Mouse (Mus musculus) limb, embryonic 12.5 days (tissue): ENCODE results near the gene Lrr1. TPM values are rescaled to one million over a fixed set of nuclear protein-coding genes. Genes with fewer than 3 reads are reported as not detected.
A peak's percentile ranks its signal among the peaks of the same experiment; 100 is the strongest.
"Not testable (repeated sequence)": the region's sequence is repeated elsewhere in the genome, so short reads cannot be mapped to it uniquely, and the experiment has no call there.

Source experiments
- ATAC-seq: fragments of 200-750 bp; cut with Nextera tagmentation; 2 replicates; pipeline ENCODE4 v1.8.0; 2017; ENCODE audit warnings: low read depth, moderate TSS enrichment; ENCODE audit not compliant: insufficient number of reproducible peaks, insufficient read depth, low FRiP score, low TSS enrichment
- H3K27ac ChIP-seq: fragments of 300-500 bp; sonication (generic); 2 replicates; pipeline ENCODE4 v1.5.1; 2016; ENCODE audit warnings: mild to moderate bottlenecking, moderate library complexity
- H3K27me3 ChIP-seq: fragments of 300-500 bp; sonication (generic); 2 replicates; pipeline ENCODE4 v1.6.1; 2016; ENCODE audit warnings: mild to moderate bottlenecking, moderate library complexity
- H3K36me3 ChIP-seq: fragments of 300-500 bp; sonication (generic); 2 replicates; pipeline ENCODE4 v1.6.1; 2016; ENCODE audit warnings: mild to moderate bottlenecking, moderate library complexity
- H3K4me1 ChIP-seq: fragments of 300-500 bp; sonication (generic); replicated peaks from 2 replicates; pipeline ENCODE4 v1.6.1; 2016
- H3K4me2 ChIP-seq: fragments of 300-500 bp; sonication (generic); 2 replicates; pipeline ENCODE4 v1.6.1; 2016; ENCODE audit warnings: mild to moderate bottlenecking, moderate library complexity
- H3K4me3 ChIP-seq: fragments of 300-500 bp; sonication (generic); replicated peaks from 2 replicates; pipeline ENCODE4 v1.5.1; 2016; ENCODE audit warnings: mild to moderate bottlenecking
- H3K9ac ChIP-seq: fragments of 300-500 bp; sonication (generic); replicated peaks from 2 replicates; pipeline ENCODE4 v1.6.1; 2016; ENCODE audit warnings: mild to moderate bottlenecking, moderate library complexity
- H3K9me3 ChIP-seq: fragments of 300-500 bp; sonication (generic); 2 replicates; pipeline ENCODE4 v1.6.1; 2016; ENCODE audit warnings: mild to moderate bottlenecking, moderate library complexity
- WGBS: fragments of 180-500 bp; shearing (Covaris S2); methylation state at CpG from one replicate; pipeline ENCODE4 v1.1.7; 2016; 5-methylcytosine and 5-hydroxymethylcytosine counted together
- polyA plus RNA-seq: library from polyadenylated mRNA; unstranded; fragments of >200 nt; fragmentation: Nextera tagmentation; extraction: Ambion mirVana; gene quantifications from 2 replicates; pipeline ENCODE4 v1.2.1, GENCODE M21; 2016

The Lrr1 gene
- polyA plus RNA-seq, 1 experiment from 2014 or later = 32.0 TPM

GRCm38 (mm10) chr12:69139841-69140240, 28.8 kb upstream of the Lrr1 start:
- peak; percentile 59; the same call in 1 of the 2 replicates for ATAC-seq
- Histone ChIP-seq H3K4me3 (no peak overlapping the region), H3K27me3 (no peaks in the 10 kb centered on the region), H3K27ac (no peak overlapping the region), H3K9me3 (no peaks in the 10 kb centered on the region), H3K36me3 (no peaks in the 10 kb centered on the region), H3K9ac (no peak overlapping the region), H3K4me2 (no peak overlapping the region), H3K4me1 (no peaks in the 10 kb centered on the region)
- WGBS = 84% methylated on average over 7 of the region's 7 CpGs

DNA sequence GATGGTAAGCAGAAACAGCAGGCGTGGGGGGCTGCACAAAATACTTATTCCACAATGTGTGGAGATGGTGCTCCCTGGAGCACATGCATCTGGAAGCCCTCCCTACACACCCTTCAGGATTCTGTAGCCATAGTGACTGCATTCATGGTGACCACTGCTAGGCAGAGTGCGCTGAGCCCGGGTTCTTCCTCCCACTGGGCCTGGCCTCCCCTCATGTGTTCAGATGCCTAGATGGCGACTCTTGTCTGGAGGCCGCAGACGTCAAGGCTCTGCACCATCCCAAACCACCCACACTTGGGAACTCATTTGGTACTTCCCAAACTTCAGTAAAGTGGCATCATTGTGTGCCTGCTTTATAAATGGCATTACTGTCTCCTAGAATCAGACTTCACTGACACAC, 25.2 kb upstream of the Lrr1 start:
- Histone ChIP-seq H3K4me3 (no peak overlapping the region), H3K27ac (no peak overlapping the region), H3K27me3 (no peaks in the 10 kb centered on the region), H3K4me1 (no peaks in the 10 kb centered on the region), H3K36me3 (no peaks in the 10 kb centered on the region), H3K9ac (no peak overlapping the region), H3K4me2 (no peak overlapping the region), H3K9me3 (no peaks in the 10 kb centered on the region)
- 80% methylated on average over 6 of the region's 6 CpGs for WGBS
- no peak for ATAC-seq

DNA sequence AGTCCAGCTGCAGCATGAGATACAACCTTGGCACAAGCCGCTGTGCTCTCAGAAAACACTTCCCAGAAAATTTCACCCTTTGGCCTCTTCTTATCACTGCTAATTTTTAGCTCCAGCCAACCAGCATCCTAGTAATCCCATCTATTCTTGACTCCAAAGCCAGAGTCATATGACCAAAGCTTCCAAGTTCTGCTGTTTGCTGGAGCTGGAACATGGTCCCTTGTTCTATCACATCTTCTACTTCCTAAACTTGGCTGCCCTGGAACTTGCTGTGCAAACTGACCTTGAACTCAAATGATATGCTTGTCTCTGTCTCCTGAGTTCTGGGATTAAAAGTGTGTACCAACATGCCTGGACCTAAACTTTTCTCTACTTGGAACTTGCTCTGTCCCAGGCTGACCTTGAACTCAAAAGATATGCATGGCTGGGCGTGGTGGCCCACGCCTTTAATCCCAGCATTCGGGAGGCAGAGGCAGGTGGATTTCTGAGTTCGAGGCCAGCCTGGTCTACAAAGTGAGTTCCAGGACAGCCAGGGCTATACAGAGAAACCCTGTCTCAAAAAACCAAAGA, 21.4 kb upstream of the Lrr1 start:
- H3K36me3 ChIP-seq = no peaks in the 10 kb centered on the region
- H3K4me2 ChIP-seq = no peak overlapping the region
- H3K4me1 ChIP-seq = no peaks in the 10 kb centered on the region
- 90% methylated on average over 5 of the region's 5 CpGs for WGBS
- no peak for ATAC-seq
- no peak overlapping the region for H3K9ac ChIP-seq
- no peak overlapping the region for H3K27ac ChIP-seq
- H3K9me3 ChIP-seq = no peaks in the 10 kb centered on the region
- H3K27me3 ChIP-seq = no peaks in the 10 kb centered on the region
- H3K4me3 ChIP-seq = no peak overlapping the region

DNA sequence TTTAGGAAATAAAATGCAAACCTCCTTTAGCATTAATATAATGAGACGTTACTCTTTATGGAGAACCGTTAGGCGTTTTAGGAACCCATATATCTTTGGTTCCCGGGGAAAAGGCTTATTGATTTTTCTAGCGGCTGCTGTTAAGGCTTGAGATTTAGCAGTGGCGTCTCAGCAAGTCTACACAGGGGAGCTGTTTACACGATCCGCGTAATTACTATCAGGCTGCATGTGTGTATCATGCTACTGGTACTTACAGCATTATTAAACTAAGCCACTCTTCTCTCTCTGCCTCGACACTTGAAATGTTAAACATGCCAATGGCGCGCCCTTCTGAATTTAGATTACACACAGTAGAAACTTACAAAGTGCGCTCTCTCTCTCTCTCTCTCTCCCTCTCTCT, 18.6 kb upstream of the Lrr1 start:
- 64% methylated on average over 13 of the region's 13 CpGs for WGBS

DNA sequence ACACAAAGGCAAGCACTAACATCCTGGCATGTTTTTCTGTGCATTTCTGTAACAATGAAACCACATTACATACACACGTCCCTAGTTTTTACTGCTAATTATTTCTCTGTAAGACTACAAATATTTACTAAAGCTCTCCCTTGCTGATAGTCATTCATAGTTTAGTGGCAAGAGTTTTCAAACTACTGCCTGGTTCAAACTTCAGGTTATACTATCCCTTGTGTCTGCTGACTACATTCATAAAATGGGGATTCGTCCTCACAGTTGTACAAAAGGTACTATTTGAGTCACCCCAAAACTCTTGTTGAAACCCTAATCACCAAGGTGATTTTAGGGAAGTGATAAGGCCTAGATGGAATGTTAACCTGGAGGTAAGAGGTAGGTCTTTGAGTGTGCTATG, 12.7 kb upstream of the Lrr1 start:
- Histone ChIP-seq H3K9ac (no peak overlapping the region), H3K27ac (no peak overlapping the region), H3K9me3 (no peaks in the 10 kb centered on the region), H3K36me3 (peaks cover 19% of the 10 kb centered on the region), H3K27me3 (no peaks in the 10 kb centered on the region), H3K4me1 (peaks cover 6% of the 10 kb centered on the region; the same call in 1 of the 2 replicates), H3K4me2 (no peak overlapping the region), H3K4me3 (no peak overlapping the region)
- ATAC-seq = no peak
- WGBS = 83% methylated on average over 2 of the region's 2 CpGs

More for the DNA sequence above, 18.6 kb upstream of the Lrr1 start:
- H3K4me2 ChIP-seq = no peak overlapping the region
- no peak for ATAC-seq
- H3K4me3 ChIP-seq = no peak overlapping the region
- H3K9ac ChIP-seq = no peak overlapping the region
- no peaks in the 10 kb centered on the region for H3K27me3 ChIP-seq
- H3K36me3 ChIP-seq = no peaks in the 10 kb centered on the region
- H3K4me1 ChIP-seq = no peaks in the 10 kb centered on the region
- no peaks in the 10 kb centered on the region for H3K9me3 ChIP-seq
- H3K27ac ChIP-seq = no peak overlapping the region

- Histone ChIP-seq H3K4me1 (peaks cover 6% of the 10 kb centered on the region; the same call in 1 of the 2 replicates), H3K9me3 (no peaks in the 10 kb centered on the region), H3K4me3 (no peak overlapping the region), H3K36me3 (peaks cover 19% of the 10 kb centered on the region), H3K27ac (no peak overlapping the region), H3K4me2 (no peak overlapping the region), H3K27me3 (no peaks in the 10 kb centered on the region), H3K9ac (no peak overlapping the region)
- ATAC-seq = no peak
- 79% methylated on average over 4 of the region's 4 CpGs for WGBS
Measured at GRCm38 (mm10) chr12:69156436-69156835, 12.2 kb upstream of the Lrr1 start.

GRCm38 (mm10) chr12:69157107-69157506, 11.5 kb upstream of the Lrr1 start:
- H3K4me1 ChIP-seq = peaks cover 6% of the 10 kb centered on the region; the same call in 1 of the 2 replicates
- WGBS = 94% methylated on average over 2 of the region's 2 CpGs
- H3K27me3 ChIP-seq = no peaks in the 10 kb centered on the region
- no peaks in the 10 kb centered on the region for H3K9me3 ChIP-seq
- H3K9ac ChIP-seq = no peak overlapping the region
- peaks cover 19% of the 10 kb centered on the region for H3K36me3 ChIP-seq
- H3K4me3 ChIP-seq = no peak overlapping the region
- no peak overlapping the region for H3K27ac ChIP-seq
- no peak for ATAC-seq
- no peak overlapping the region for H3K4me2 ChIP-seq

- Histone ChIP-seq H3K4me2 (peak overlapping the region; percentile 70), H3K27ac (peak overlapping the region; percentile 94), H3K27me3 (no peaks in the 10 kb centered on the region), H3K4me3 (peak overlapping the region; percentile 71), H3K36me3 (peaks cover 19% of the 10 kb centered on the region), H3K9me3 (no peaks in the 10 kb centered on the region), H3K9ac (peak overlapping the region; percentile 90), H3K4me1 (peaks cover 6% of the 10 kb centered on the region; the same call in 1 of the 2 replicates)
- no peak for ATAC-seq
- WGBS = 2% methylated on average over 19 of the region's 19 CpGs
Measured at GRCm38 (mm10) chr12:69158366-69158764, 10.2 kb upstream of the Lrr1 start.

- Histone ChIP-seq H3K4me3 (peak within 1 kb of the TSS; percentile 71), H3K27ac (peak within 1 kb of the TSS; percentile 94), H3K4me2 (peak within 1 kb of the TSS; percentile 70), H3K9ac (peak within 1 kb of the TSS; percentile 90), H3K36me3 (peaks cover 19% of the 10 kb centered on the region)
- H3K9me3 ChIP-seq, H3K4me1 ChIP-seq, H3K27me3 ChIP-seq: not testable (repeated sequence)
- under 1% methylated on average over 63 of the region's 68 CpGs for whole genome bisulfite sequencing
- ATAC-seq = peak; percentile 99
Measured at GRCm38 (mm10) chr12:69158765-69159577, 9.6 kb upstream of the Lrr1 start, which contains the start of gene Rps29. Gene Rps29 (minus strand): TSS chr12:69159186.

GRCm38 (mm10) chr12:69159578-69159940, 9.1 kb upstream of the Lrr1 start:
- H3K4me2 ChIP-seq = peak overlapping the region; percentile 2; the same call in 1 of the 2 replicates
- H3K4me3 ChIP-seq = no peak overlapping the region; the same call in 1 of the 2 replicates
- no peak for ATAC-seq

DNA sequence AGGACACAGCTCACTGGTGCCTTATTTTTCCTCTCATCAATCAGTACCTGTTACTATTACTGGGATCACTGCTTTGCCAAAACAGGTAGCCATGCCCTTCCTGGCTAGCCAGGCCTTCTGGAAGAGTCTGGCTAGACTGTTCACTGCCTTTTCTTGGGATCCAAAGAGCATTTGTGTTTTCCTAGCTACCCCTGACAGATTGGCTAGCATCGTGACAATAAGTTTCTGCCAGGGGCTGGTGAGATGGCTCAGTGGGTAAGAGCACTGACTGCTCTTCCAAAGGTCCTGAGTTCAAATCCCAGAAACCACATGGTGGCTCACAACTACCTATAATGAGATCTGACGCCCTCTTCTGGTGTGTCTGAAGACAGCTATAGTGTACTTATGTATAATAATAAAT, 7.9 kb upstream of the Lrr1 start:
- not testable (repeated sequence) for H3K9me3 ChIP-seq, H3K27ac ChIP-seq, H3K4me2 ChIP-seq, H3K4me3 ChIP-seq, H3K9ac ChIP-seq, H3K27me3 ChIP-seq, H3K4me1 ChIP-seq, ATAC-seq
- peaks cover 18% of the 10 kb centered on the region for H3K36me3 ChIP-seq
- 76% methylated on average over 2 of the region's 2 CpGs for WGBS

More at GRCm38 (mm10) chr12:69159578-69159940, 9.1 kb upstream of the Lrr1 start:
- Histone ChIP-seq H3K27ac (no peak overlapping the region), H3K27me3 (no peaks in the 10 kb centered on the region), H3K36me3 (peaks cover 19% of the 10 kb centered on the region), H3K9me3 (no peaks in the 10 kb centered on the region), H3K9ac (no peak overlapping the region), H3K4me1 (peaks cover 6% of the 10 kb centered on the region; the same call in 1 of the 2 replicates)
- 5% methylated on average over 9 of the region's 9 CpGs for WGBS
